Mouse (Mus musculus) erythroblast, embryonic 14.5 days (primary cell): Measurements from ENCODE around the gene Pdrg1.

Source experiments
- GATA1 ChIP-seq: IDR thresholded peaks from 2 replicates; pipeline ENCODE4 v1.6.1; 2012; ENCODE audit warnings: low read length, inconsistent platforms, mixed read lengths
- TAL1 ChIP-seq: IDR thresholded peaks from 3 replicates; pipeline ENCODE4 v1.6.1; 2012; ENCODE audit warnings: low read length, inconsistent platforms, mixed read lengths

- TF ChIP-seq TAL1 (no peak), GATA1 (no peak)
These were observed 40.2 kb upstream of the Pdrg1 start for GRCm38 (mm10) chr2:153055270-153055920.
